Mouse (Mus musculus) neural tube, embryonic 14.5 days (tissue): ENCODE measurements around the gene Fam81b. TPM values are rescaled to one million over a fixed set of nuclear protein-coding genes. Genes with fewer than 3 reads are reported as not detected.

Experiments used
- ATAC-seq: fragments of 200-750 bp; cut with Nextera tagmentation; 2 replicates; pipeline ENCODE4 v1.8.0; 2017; ENCODE audit warnings: low read depth, mild to moderate bottlenecking, moderate TSS enrichment, moderate library complexity
- H3K27ac ChIP-seq: fragments of 300-500 bp; sonication (generic); 2 replicates; pipeline ENCODE4 v1.5.1; 2014; ENCODE audit warnings: low read depth, mild to moderate bottlenecking, control low read depth, low read length, moderate library complexity, mixed read lengths
- H3K27me3 ChIP-seq: fragments of 300-500 bp; sonication (generic); 2 replicates; pipeline ENCODE4 v1.6.1; 2014; ENCODE audit warnings: low read length; ENCODE audit not compliant: control insufficient read depth, insufficient read depth
- H3K36me3 ChIP-seq: fragments of 300-500 bp; sonication (generic); 2 replicates; pipeline ENCODE4 v1.6.1; 2014; ENCODE audit warnings: low read length, mixed read lengths; ENCODE audit not compliant: control insufficient read depth, insufficient read depth
- H3K4me1 ChIP-seq: fragments of 300-500 bp; sonication (generic); 2 replicates; pipeline ENCODE4 v1.6.1; 2014; ENCODE audit warnings: low read length; ENCODE audit not compliant: control insufficient read depth, insufficient read depth
- H3K4me2 ChIP-seq: fragments of 300-500 bp; sonication (generic); 2 replicates; pipeline ENCODE4 v1.6.1; 2014; ENCODE audit warnings: mild to moderate bottlenecking, low read depth, low read length, control low read depth
- H3K4me3 ChIP-seq: fragments of 300-500 bp; sonication (generic); 2 replicates; pipeline ENCODE4 v1.5.1; 2014; ENCODE audit warnings: low read depth, low read length, control low read depth, mixed read lengths
- H3K9ac ChIP-seq: fragments of 300-500 bp; sonication (generic); replicated peaks from 2 replicates; pipeline ENCODE4 v1.6.1; 2014; ENCODE audit warnings: low read depth, mild to moderate bottlenecking, control low read depth, low read length, mixed read lengths
- H3K9me3 ChIP-seq: fragments of 300-500 bp; sonication (generic); 2 replicates; pipeline ENCODE4 v1.6.1; 2016; ENCODE audit warnings: low read length; ENCODE audit not compliant: control insufficient read depth
- WGBS: fragments of 180-500 bp; shearing (Covaris S2); extraction: QIAGEN DNeasy Blood & Tissue Kit; methylation state at CpG from one replicate; pipeline ENCODE4 v1.1.7; 2014; 5-methylcytosine and 5-hydroxymethylcytosine counted together
- polyA plus RNA-seq: library from polyadenylated mRNA; unstranded; fragments of >200 nt; fragmentation: Nextera tagmentation; extraction: Ambion mirVana; gene quantifications from 2 replicates; pipeline ENCODE4 v1.2.1, GENCODE M21; 2014

Fam81b gene
- polyA plus RNA-seq, 1 experiment from 2014 or later: 0.15 TPM

DNA sequence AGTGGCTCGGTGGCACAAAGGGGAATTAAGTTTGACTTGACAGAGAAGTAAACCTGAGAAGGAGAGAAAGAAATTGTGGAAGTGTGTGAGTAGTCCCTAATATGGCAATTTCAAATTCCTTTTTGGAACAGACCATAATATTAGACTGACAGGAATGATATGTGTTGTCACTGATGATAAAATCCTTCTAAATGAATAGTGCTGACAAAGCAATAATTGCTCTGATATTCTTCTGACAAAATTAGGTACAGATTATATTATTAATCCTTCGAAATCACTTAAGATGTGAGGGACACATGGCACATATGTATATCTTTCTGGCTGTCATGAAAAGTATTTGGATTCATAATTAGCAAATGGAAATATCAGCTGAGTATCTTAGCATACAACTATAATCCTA, 89.9 kb downstream of the Fam81b start:
- no peaks in the 10 kb centered on the region for H3K36me3 ChIP-seq
- H3K9me3 ChIP-seq: no peaks in the 10 kb centered on the region
- ATAC-seq: no peak
- no peaks in the 10 kb centered on the region for H3K27me3 ChIP-seq
- no peak overlapping the region for H3K4me3 ChIP-seq
- H3K4me1 ChIP-seq: no peaks in the 10 kb centered on the region
- no peak overlapping the region for H3K4me2 ChIP-seq
- H3K27ac ChIP-seq: no peak overlapping the region
- 91% methylated on average over 2 of the region's 2 CpGs for WGBS
- H3K9ac ChIP-seq: no peak overlapping the region

DNA sequence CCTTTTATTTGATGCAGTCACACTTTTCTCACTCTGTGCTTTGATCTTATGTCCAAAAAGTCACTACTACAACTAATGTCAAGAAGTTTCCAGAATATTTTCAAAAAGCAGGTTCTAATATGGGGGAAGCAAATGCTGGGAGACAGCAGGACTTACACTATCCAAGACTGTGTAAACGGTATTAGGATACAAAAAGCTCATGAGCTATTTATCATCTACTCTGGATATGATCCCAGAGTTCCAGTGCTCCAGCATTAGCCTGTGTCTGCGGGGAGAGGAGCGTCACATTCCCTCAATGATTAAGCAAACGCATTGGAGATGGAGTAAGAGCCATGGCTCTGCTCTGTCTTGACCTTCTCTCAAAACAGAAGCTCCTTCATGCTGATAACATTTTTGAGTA, 104.9 kb downstream of the Fam81b start:
- 98% methylated on average over 4 of the region's 4 CpGs for WGBS
- no peak overlapping the region for H3K4me2 ChIP-seq
- no peaks in the 10 kb centered on the region for H3K9me3 ChIP-seq
- no peaks in the 10 kb centered on the region for H3K4me1 ChIP-seq
- no peak overlapping the region for H3K4me3 ChIP-seq
- no peak overlapping the region for H3K9ac ChIP-seq
- H3K27me3 ChIP-seq: no peaks in the 10 kb centered on the region
- no peak for ATAC-seq
- no peaks in the 10 kb centered on the region for H3K36me3 ChIP-seq
- H3K27ac ChIP-seq: no peak overlapping the region

DNA sequence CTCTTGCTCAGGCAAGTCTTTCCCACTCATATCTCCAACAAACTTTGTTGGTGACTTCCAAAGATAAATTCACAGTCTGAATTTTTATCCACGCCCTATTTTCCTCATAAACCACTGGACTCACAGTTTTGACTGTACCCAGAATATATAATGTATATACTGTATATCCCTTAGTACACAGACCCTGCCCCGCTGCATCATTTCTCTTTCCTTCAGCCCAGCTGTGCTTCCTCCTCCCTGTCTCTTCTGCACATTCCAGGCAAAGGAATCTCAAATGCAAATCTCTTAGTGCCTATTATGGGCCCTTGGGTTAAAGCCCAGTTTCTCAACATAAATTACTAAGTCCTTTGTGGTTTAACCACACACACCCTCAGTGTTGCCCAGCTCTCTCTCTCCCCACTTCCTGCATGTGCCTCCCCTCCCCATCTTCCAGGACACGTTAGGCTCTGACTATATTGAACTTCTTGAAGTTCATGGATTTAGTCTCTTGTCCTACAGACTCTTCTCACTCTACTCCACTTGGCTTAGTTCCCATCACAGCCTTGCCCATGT, 107.5 kb downstream of the Fam81b start:
- Histone ChIP-seq H3K4me3 (no peak overlapping the region), H3K27me3 (no peaks in the 10 kb centered on the region), H3K4me2 (no peak overlapping the region), H3K4me1 (no peaks in the 10 kb centered on the region), H3K9me3 (no peaks in the 10 kb centered on the region), H3K27ac (no peak overlapping the region), H3K9ac (no peak overlapping the region), H3K36me3 (no peaks in the 10 kb centered on the region)
- ATAC-seq: peak; percentile 56; the same call in 1 of the 2 replicates
- 83% methylated on average over 3 of the region's 3 CpGs for WGBS

DNA sequence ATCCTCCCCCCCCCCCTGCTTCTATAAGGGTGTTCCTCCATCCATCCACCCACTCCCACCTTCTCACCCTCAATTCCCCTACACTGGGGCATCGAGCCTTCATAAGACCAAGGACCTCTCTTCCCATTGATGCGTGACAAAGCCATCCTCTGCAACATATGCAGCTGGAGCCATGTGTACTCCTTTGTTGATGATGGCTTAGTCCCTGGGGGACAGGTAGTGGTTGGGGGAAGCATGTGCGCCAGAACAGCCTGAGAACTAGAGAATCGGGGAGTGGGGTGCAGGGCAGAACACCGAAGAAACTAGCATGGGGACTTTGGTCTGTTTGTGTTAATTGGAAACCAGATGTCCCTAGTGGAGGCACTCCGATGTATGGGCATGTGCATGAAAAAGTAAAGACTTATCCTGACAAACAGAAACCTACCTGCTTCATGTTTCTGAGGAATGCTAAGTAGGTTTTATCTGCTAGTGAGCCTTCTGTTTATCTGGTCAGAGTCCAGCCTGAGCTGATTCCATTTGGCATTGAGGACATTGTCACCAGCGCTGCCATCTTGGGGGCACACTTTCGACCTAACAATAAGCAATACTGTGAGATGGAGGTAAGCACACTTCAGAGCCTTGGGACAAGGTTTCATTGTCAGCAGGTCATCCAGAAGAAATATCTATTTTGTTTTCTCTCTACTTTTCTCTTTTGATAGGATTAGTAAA, 109.3 kb downstream of the Fam81b start:
- H3K27me3 ChIP-seq: no peaks in the 10 kb centered on the region
- H3K9me3 ChIP-seq: no peaks in the 10 kb centered on the region
- H3K9ac ChIP-seq: no peak overlapping the region
- no peak overlapping the region for H3K27ac ChIP-seq
- no peaks in the 10 kb centered on the region for H3K36me3 ChIP-seq
- H3K4me2 ChIP-seq: no peak overlapping the region
- no peak overlapping the region for H3K4me3 ChIP-seq
- 85% methylated on average over 8 of the region's 8 CpGs for WGBS
- no peaks in the 10 kb centered on the region for H3K4me1 ChIP-seq
- no peak for ATAC-seq

DNA sequence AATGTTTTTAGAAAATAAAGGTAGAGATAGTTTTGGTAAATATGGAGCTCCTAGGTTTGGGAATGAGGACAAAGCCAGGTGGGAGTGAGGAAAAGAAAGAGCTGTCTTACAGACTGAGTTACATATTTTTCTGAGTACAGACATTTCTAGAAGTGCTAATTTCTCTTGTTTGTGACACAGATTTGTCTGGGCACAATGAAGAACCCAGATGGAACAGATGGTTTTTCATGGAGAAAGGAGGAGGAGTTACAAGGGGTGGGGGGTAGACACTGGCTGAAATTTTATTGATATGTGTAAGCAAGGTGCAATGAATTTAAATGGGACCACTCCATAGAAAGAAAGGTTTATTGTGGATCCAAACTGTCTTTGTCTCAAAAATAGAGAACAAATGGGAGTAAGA, 109.9 kb downstream of the Fam81b start:
- Histone ChIP-seq H3K9me3 (no peaks in the 10 kb centered on the region), H3K4me2 (no peak overlapping the region), H3K9ac (no peak overlapping the region), H3K4me3 (no peak overlapping the region), H3K27me3 (no peaks in the 10 kb centered on the region), H3K27ac (no peak overlapping the region), H3K4me1 (no peaks in the 10 kb centered on the region), H3K36me3 (no peaks in the 10 kb centered on the region)
- no peak for ATAC-seq

DNA sequence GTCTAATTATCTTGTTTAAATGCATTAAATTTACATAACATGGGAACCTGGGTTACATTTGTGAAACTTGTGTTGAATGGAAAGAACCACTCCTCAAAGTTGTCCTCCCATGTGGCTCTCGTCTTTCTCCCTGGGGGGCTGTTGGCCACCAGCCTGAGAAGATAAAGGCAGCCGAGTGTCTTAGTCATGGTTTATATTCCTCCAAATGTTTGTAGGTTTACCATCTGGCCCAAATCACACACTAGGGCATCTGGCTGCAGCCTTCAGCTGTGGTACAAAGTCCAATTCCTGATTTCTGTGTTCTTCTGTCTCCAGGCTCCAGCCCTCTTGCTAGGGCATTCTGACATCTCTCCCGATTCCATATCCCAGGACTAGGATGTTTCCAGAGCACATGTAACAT, 114.6 kb downstream of the Fam81b start:
- no peak overlapping the region for H3K9ac ChIP-seq
- no peak overlapping the region for H3K4me3 ChIP-seq
- H3K4me1 ChIP-seq: no peaks in the 10 kb centered on the region
- H3K36me3 ChIP-seq: no peaks in the 10 kb centered on the region; the same call in 1 of the 2 replicates
- H3K9me3 ChIP-seq: no peaks in the 10 kb centered on the region
- H3K27ac ChIP-seq: no peak overlapping the region
- no peaks in the 10 kb centered on the region for H3K27me3 ChIP-seq
- ATAC-seq: no peak
- 72% methylated on average over 3 of the region's 3 CpGs for WGBS
- no peak overlapping the region for H3K4me2 ChIP-seq

DNA sequence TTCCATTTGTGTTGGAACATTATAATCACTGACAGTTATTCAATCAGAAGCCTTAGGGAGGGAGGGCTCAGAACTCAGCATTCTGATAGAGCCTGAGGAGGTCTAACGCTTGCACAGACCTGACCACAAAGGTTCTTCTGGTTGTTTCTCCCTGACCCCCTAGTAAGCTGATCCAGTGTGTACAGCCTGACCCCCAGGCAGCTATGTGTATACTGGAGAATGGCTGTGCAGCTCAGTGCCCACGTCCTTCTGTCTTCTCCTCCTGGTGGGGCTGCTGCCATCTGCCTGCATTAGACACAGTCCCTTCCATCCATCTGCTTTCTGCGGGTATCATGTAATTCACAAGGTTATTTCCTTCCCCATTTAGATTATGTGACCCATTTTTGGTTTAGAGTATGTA, 115.7 kb downstream of the Fam81b start:
- Histone ChIP-seq H3K27me3 (no peaks in the 10 kb centered on the region), H3K9me3 (no peaks in the 10 kb centered on the region), H3K4me3 (no peak overlapping the region), H3K9ac (no peak overlapping the region), H3K4me2 (no peak overlapping the region), H3K36me3 (no peaks in the 10 kb centered on the region; the same call in 1 of the 2 replicates), H3K27ac (no peak overlapping the region), H3K4me1 (no peaks in the 10 kb centered on the region)
- ATAC-seq: no peak
- WGBS: 85% methylated on average over 3 of the region's 3 CpGs

DNA sequence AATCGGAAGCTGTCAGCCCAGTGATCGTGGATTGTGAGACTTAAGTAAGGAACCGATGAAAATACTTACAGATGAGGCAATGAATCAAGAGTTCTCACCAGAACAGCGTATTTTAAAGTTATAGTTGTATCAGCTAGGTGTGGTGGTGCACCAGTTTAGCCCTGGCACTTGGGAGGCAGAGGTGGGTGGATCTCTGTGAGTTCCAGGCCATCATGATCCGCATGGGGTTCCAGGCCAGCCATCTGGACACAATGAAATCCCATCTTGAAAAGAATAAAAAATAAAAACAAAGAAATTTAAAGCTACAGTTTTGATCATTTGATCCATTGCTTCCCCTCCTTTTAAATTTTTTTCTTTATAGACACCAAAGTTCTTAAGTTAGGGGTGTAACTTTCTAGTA, 117.2 kb downstream of the Fam81b start:
- no peaks in the 10 kb centered on the region for H3K27me3 ChIP-seq
- no peak for ATAC-seq
- H3K9ac ChIP-seq: no peak overlapping the region
- H3K4me3 ChIP-seq: no peak overlapping the region
- H3K9me3 ChIP-seq: no peaks in the 10 kb centered on the region
- no peak overlapping the region for H3K4me2 ChIP-seq
- 98% methylated on average over 5 of the region's 5 CpGs for WGBS
- no peak overlapping the region for H3K27ac ChIP-seq
- no peaks in the 10 kb centered on the region; the same call in 1 of the 2 replicates for H3K36me3 ChIP-seq
- no peaks in the 10 kb centered on the region for H3K4me1 ChIP-seq

DNA sequence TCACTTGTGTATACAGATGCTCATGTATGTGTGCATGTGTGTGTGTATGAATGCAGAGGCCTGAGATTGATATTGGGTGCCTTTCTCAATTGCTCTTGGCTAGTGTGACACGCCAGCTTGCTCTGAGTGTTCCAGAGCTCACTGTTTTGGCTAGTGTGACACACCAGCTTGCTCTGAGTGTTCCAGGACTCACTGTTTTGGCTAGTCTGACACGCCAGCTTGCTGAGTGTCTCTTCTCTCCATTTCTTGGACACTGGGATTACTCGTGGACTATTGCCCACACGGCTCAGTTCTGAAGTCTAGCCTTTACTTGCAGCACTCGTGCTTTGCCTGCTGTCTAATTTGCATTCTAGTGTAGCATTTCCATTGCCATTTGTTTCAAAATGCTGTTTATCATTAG, 126.2 kb downstream of the Fam81b start:
- ATAC-seq: no peak
- Histone ChIP-seq H3K9me3 (no peaks in the 10 kb centered on the region), H3K27me3 (no peaks in the 10 kb centered on the region), H3K4me2 (no peak overlapping the region), H3K27ac (no peak overlapping the region), H3K4me3 (no peak overlapping the region), H3K4me1 (no peaks in the 10 kb centered on the region), H3K36me3 (no peaks in the 10 kb centered on the region), H3K9ac (no peak overlapping the region)
- WGBS: 94% methylated on average over 5 of the region's 5 CpGs
